Mouse (Mus musculus): ENCODE results near the gene 4930578C19Rik. TPM values are rescaled to one million over a fixed set of nuclear protein-coding genes. Genes with fewer than 3 reads are reported as not detected.
"Not testable (repeated sequence)": the region's sequence is repeated elsewhere in the genome, so short reads cannot be mapped to it uniquely, and the experiment has no call there.

The 4930578C19Rik gene
- polyA plus RNA-seq, 1 experiment from 2014 or later = 0.58 TPM

- no peak overlapping the region for H3K27ac ChIP-seq
- no peak for ATAC-seq (ENCODE audit: insufficient number of reproducible peaks, insufficient read depth, low FRiP score, low TSS enrichment)
- WGBS = 48% methylated on average over 10 of the region's 10 CpGs
Observed at GRCm38 (mm10) chrX:18402296-18402695, 58.9 kb downstream of the 4930578C19Rik start.

DNA sequence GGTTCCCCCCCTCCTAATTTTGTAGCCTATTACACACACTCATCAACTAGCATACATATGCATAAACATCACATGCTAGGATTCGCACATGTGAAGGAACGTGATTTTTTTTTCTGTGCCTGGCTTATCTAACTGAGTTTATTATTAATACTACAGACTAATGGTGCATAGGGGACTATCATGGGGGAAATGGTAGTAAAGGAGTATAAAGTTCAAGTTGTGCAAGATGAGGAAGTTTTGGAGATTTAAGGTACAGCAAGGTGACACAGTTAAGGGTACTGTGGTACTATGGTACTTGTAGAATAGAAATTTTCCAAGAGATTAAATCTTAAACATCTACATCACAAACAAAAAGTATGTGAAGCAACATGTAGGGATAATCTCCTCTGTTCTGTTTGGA, 64.5 kb downstream of the 4930578C19Rik start:
- H3K9ac ChIP-seq = no peak overlapping the region
- no peaks in the 10 kb centered on the region for H3K4me1 ChIP-seq
- 86% methylated on average over 2 of the region's 2 CpGs for WGBS
- H3K9me3 ChIP-seq = no peaks in the 10 kb centered on the region
- H3K36me3 ChIP-seq = no peaks in the 10 kb centered on the region
- no peak for ATAC-seq (ENCODE audit: insufficient number of reproducible peaks, insufficient read depth, low FRiP score, low TSS enrichment)
- H3K27me3 ChIP-seq = no peaks in the 10 kb centered on the region
- no peak overlapping the region for H3K4me2 ChIP-seq (replicated peaks)
- no peak overlapping the region for H3K4me3 ChIP-seq
- no peak overlapping the region for H3K27ac ChIP-seq

More at GRCm38 (mm10) chrX:18402296-18402695, 58.9 kb downstream of the 4930578C19Rik start:
- Histone ChIP-seq H3K4me1 (no peaks in the 10 kb centered on the region), H3K36me3 (no peaks in the 10 kb centered on the region), H3K4me2 (replicated peaks) (no peak overlapping the region), H3K4me3 (no peak overlapping the region), H3K9me3 (no peaks in the 10 kb centered on the region), H3K9ac (no peak overlapping the region), H3K27me3 (no peaks in the 10 kb centered on the region)

- 77% methylated on average over 5 of the region's 5 CpGs for WGBS
Observed at GRCm38 (mm10) chrX:18384181-18384580, 77.0 kb downstream of the 4930578C19Rik start.

More at GRCm38 (mm10) chrX:18384181-18384580, 77.0 kb downstream of the 4930578C19Rik start:
- H3K27me3 ChIP-seq; H3K4me3 ChIP-seq; H3K4me1 ChIP-seq; H3K4me2 ChIP-seq (replicated peaks); H3K9ac ChIP-seq; ATAC-seq (ENCODE audit: insufficient number of reproducible peaks, insufficient read depth, low FRiP score, low TSS enrichment); H3K9me3 ChIP-seq; H3K27ac ChIP-seq; H3K36me3 ChIP-seq: not testable (repeated sequence)
